Mouse (Mus musculus) activated CD4-positive, CD25-positive, alpha-beta regulatory T cell (primary cell): ENCODE results near the gene Adora1. TPM values are rescaled to one million over a fixed set of nuclear protein-coding genes. Genes with fewer than 3 reads are reported as not detected.

Source experiments
- polyA plus RNA-seq, 2 experiments: library from polyadenylated mRNA; unstranded; fragments of 100-300 nt; shearing (Covaris generic); gene quantifications; one replicate each; pipeline ENCODE4 v1.2.1; 2017

Gene Adora1
- polyA plus RNA-seq: under 1 TPM in 1 of 2 experiments, not detected in 1; 0.10 TPM

GRCm38 (mm10) chr1:134235391-134235921 lies at the start of gene Adora1:
Gene Adora1 (minus strand): TSS chr1:134235431.

GRCm38 (mm10) chr1:134193126-134193525 lies 42.1 kb downstream of the Adora1 start, which contains the start of gene Mybph:
Gene Mybph (plus strand): TSS chr1:134193448.

GRCm38 (mm10) chr1:134182025-134182424 lies 53.2 kb downstream of the Adora1 start, which contains the start of gene Chil1:
Gene Chil1 (plus strand): TSS chr1:134182176.

Other genes starting within 250 kb of the Adora1 start
- not detected for gene Fmod, start 198.2 kb downstream of the Adora1 start, polyA plus RNA-seq
- gene Btg2, start 156.3 kb downstream of the Adora1 start, polyA plus RNA-seq: 100 to 1,000 TPM in 1 of 2 experiments, 10 to 100 TPM in 1; 91.7 to 160 TPM
- gene Chit1, start 124.2 kb downstream of the Adora1 start, polyA plus RNA-seq: under 1 TPM in 1 of 2 experiments, not detected in 1; 0.27 TPM
- gene Chil1, start 53.3 kb downstream of the Adora1 start, polyA plus RNA-seq: under 1 TPM; 0.16 to 0.49 TPM
- gene Mybph, start 42.0 kb downstream of the Adora1 start, polyA plus RNA-seq: not detected
- gene Myog, start 54.6 kb upstream of the Adora1 start, polyA plus RNA-seq: not detected
- gene Ppfia4, start 97.5 kb upstream of the Adora1 start, polyA plus RNA-seq: under 1 TPM in 1 of 2 experiments, not detected in 1; 0.32 TPM
- 10 to 100 TPM; 59.5 to 62.0 TPM for gene Tmem183a, start 126.5 kb upstream of the Adora1 start, polyA plus RNA-seq
- not detected for gene 4933406M09Rik, start 150.5 kb upstream of the Adora1 start, polyA plus RNA-seq
- 10 to 100 TPM; 19.6 to 21.5 TPM for gene Cyb5r1, start 170.1 kb upstream of the Adora1 start, polyA plus RNA-seq
- gene Adipor1, start 179.9 kb upstream of the Adora1 start, polyA plus RNA-seq: 10 to 100 TPM; 74.3 to 93.2 TPM
- 10 to 100 TPM; 17.2 to 19.3 TPM for gene Klhl12, start 220.1 kb upstream of the Adora1 start, polyA plus RNA-seq